Mouse (Mus musculus) left cerebral cortex, adult 2 months (tissue): ENCODE measurements around the gene Cdh3. TPM values are rescaled to one million over a fixed set of nuclear protein-coding genes. Genes with fewer than 3 reads are reported as not detected.

ENCODE experiments used
- DNase-seq, 2 experiments: peaks; one replicate each; pipeline ENCODE4 v3.0.0; 2021 to 2022; ENCODE audit warnings: low spot score in 2 of 2, mixed read lengths in 1 of 2; ENCODE audit errors: extremely low spot score in 1 of 2
- H3K27ac ChIP-seq: fragments of 200-600 bp; 2 replicates; pipeline ENCODE4 v1.8.1; 2022
- H3K4me3 ChIP-seq: fragments of 200-600 bp; 2 replicates; pipeline ENCODE4 v1.8.1; 2022
- CTCF ChIP-seq: fragments of 200-600 bp; IDR thresholded peaks from 2 replicates; pipeline ENCODE4 v1.8.1; 2022; ENCODE audit warnings: antibody characterized with exemption, mild to moderate bottlenecking, moderate library complexity
- intact Hi-C: fragments of 180-260 bp; cut with DNase I; formaldehyde crosslinking; loops from one replicate; pipeline ENCODE4 v1.15.1; 2025
- total RNA-seq, 2 experiments: library from RNA; stranded (reverse); gene quantifications; 2 replicates each; pipeline ENCODE4 v1.2.3; 2021

The Cdh3 gene
- total RNA-seq, 2 experiments from 2014 or later, result 0.33 to 0.45 TPM

DNA sequence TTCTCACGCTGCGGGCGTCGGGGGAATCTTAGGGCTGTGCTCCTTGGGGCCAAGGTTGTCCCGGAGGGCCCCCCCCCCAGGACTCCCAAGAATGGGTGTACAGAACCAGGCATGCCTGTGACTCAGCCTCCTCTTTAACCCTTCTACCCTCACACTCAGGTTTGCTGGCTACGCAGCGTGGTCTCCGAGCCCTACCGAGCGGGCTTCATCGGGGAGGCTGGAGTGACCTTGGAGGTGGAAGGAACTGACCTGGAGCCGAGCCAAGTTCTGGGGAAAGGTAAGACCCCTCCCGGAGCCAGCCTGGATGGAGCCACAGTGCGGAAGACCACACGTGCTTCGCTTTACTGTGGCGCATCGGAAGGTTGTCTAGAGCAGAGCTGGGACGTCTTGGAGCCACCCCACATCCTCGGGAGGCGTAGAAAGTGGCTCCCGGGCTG, 392 bp downstream of the Cdh3 start:
- no peak for TF ChIP-seq CTCF
- intact Hi-C loops, result no loop called here

GRCm38 (mm10) chr8:106511531-106512041, 895 bp downstream of the Cdh3 start:
- Histone ChIP-seq H3K4me3 (no peak overlapping the region), H3K27ac (no peak overlapping the region)
- DNase-seq, result no peak
- TF ChIP-seq CTCF, result no peak
- intact Hi-C loops, result no loop called here

More for the DNA sequence above, 392 bp downstream of the Cdh3 start:
- DNase-seq, result no peak
- Histone ChIP-seq H3K27ac (no peak overlapping the region), H3K4me3 (no peak overlapping the region)

GRCm38 (mm10) chr8:106512475-106513150, 1.9 kb downstream of the Cdh3 start:
- intact Hi-C loops, result no loop called here
- no peak for TF ChIP-seq CTCF
- Histone ChIP-seq H3K4me3 (no peak overlapping the region), H3K27ac (no peak overlapping the region)
- DNase-seq, result no peak

DNA sequence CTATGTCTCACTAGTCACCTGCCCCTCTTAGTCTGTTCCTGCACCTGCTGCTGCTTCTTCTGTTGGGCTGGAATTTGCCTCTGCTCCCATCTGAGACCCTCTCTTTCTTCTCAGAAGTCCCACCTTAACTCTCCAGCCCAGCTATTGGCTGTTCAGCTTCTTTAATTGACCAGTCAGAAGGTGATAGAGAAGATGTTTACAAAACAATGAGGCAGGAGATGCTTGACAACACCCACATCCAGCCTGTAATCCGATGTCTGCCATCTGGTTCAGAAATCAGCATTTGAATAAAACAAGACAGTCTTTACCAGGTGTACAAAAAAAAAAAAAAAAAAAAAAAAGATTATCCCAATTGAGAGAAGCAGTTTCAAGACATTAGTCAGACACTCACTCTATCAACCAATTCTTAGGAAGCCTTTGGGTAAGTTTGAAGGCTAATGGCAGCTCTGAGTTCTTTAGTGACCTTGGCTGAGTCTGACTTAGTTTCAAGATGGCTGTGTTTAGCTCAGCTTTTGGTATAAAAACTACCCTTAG, 5.3 kb downstream of the Cdh3 start:
- no peak for TF ChIP-seq CTCF
- Histone ChIP-seq H3K27ac (no peak overlapping the region), H3K4me3 (no peak overlapping the region)
- intact Hi-C loops, result no loop called here
- no peak for DNase-seq

GRCm38 (mm10) chr8:106516581-106516980, 5.9 kb downstream of the Cdh3 start:
- TF ChIP-seq CTCF, result no peak
- Histone ChIP-seq H3K4me3 (no peak overlapping the region), H3K27ac (no peak overlapping the region)
- intact Hi-C loops, result no loop called here
- DNase-seq, result no peak

DNA sequence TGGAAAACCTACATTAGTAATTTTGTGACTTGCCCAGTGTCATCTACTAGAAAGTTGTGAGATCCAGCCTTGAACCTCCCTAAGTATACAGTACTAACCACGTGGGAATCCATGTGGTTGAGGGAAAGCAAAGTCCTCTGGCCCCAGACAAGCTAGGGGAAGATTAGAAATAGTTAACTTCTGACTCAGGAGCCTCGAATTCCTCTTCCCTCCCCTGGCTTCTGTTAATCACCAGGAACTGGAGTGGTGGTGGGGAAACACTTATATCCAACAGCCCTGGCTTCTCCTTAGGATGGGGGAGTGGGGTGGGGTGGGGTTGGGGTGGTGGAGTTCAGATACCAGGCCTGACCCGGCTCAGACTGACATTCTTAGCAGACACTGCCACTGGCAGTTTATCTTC, 8.1 kb downstream of the Cdh3 start:
- intact Hi-C loops, result no loop called here
- Histone ChIP-seq H3K27ac (no peak overlapping the region), H3K4me3 (no peak overlapping the region)
- no peak for DNase-seq
- no peak for TF ChIP-seq CTCF

- Histone ChIP-seq H3K4me3 (no peak overlapping the region), H3K27ac (no peak overlapping the region)
- DNase-seq, result no peak
- TF ChIP-seq CTCF, result no peak
- intact Hi-C loops, result no loop called here
Observed at GRCm38 (mm10) chr8:106520578-106520977, 9.9 kb downstream of the Cdh3 start.

DNA sequence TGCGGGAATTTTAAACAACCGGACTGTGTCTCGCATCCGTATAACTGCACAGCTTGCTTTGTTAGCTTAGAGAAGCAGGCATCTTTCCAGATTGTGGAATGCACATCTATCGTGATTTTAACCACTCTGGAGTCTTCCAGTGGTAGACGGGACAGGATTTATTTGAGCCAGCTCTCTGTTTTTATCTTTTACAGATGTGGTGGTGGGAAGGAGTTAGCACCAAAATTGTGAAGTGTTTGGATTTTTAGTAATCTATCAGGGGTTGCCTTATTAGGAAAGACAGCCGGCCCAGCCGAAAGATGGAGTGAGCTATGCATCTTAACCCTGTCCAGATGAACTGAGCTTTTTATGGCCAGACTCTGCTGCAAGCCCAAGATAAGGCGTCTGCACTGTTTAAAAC, 11.2 kb downstream of the Cdh3 start:
- no peak overlapping the region for H3K27ac ChIP-seq
- no peak overlapping the region for H3K4me3 ChIP-seq
- no peak for TF ChIP-seq CTCF
- DNase-seq, result no peak
- intact Hi-C loops, result no loop called here

GRCm38 (mm10) chr8:106526725-106527124, 16.0 kb downstream of the Cdh3 start:
- DNase-seq, result no peak
- TF ChIP-seq CTCF, result no peak
- intact Hi-C loops, result no loop called here
- H3K4me3 ChIP-seq, result no peak overlapping the region
- no peak overlapping the region for H3K27ac ChIP-seq

GRCm38 (mm10) chr8:106527241-106528036, 16.7 kb downstream of the Cdh3 start:
- peak; percentile 34 for TF ChIP-seq CTCF

GRCm38 (mm10) chr8:106528596-106529249, 18.0 kb downstream of the Cdh3 start:
- DNase-seq, result no peak
- Histone ChIP-seq H3K27ac (no peak overlapping the region), H3K4me3 (no peak overlapping the region)
- no peak for TF ChIP-seq CTCF
- intact Hi-C loops, result no loop called here

More at GRCm38 (mm10) chr8:106527241-106528036, 16.7 kb downstream of the Cdh3 start:
- Histone ChIP-seq H3K27ac (no peak overlapping the region), H3K4me3 (no peak overlapping the region)
- intact Hi-C loops, result no loop called here
- DNase-seq, result no peak
